Mouse (Mus musculus) left cerebral cortex, postnatal 25 days (tissue): ENCODE measurements around the gene Efnb3. TPM values are rescaled to one million over a fixed set of nuclear protein-coding genes. Genes with fewer than 3 reads are reported as not detected.
A peak's percentile ranks its signal among the peaks of the same experiment; 100 is the strongest.

Experiments used
- DNase-seq, 2 experiments: peaks; one replicate each; pipeline ENCODE4 v3.0.0; 2022; ENCODE audit warnings: low spot score in 2 of 2, mixed read lengths in 1 of 2
- intact Hi-C: fragments of 180-260 bp; cut with DNase I; formaldehyde crosslinking; loops from one replicate; pipeline ENCODE4 v1.15.1; 2025
- microRNA-seq, 2 experiments: library from miRNA; unstranded; fragments of <30 nt; microRNA quantifications; one replicate each; pipeline ENCODE4 v1.2.0; 2022
- total RNA-seq, 2 experiments: library from RNA; stranded (reverse); gene quantifications; 2 replicates each; pipeline ENCODE4 v1.2.3; 2021

The Efnb3 gene
- total RNA-seq, 2 experiments from 2014 or later, result 57.5 to 60.4 TPM

GRCm38 (mm10) chr11:69527098-69528030 lies 32.6 kb downstream of the Efnb3 start:
- DNase-seq, result peak in 1 of 2 experiments; percentile 45
- intact Hi-C loops, result no loop called here

DNA sequence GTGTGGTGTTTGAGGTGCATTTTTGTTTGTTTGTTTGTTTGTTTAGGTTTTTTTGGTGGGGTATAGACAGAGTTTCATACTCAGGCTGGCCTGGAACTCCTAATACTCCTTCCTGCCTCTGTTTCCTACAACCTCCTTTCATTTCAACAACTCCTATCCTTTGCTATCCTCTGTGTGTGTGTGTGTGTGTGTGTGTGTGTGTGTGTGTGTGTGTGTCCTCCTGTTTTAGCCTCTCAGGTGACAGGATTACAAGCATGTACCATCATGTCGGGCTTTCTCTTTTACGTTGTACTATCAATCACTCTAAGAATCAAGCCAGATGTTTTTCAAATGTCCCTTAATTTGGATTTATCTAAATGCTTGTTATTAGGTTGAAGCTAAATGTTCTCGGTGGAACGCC lies 33.4 kb downstream of the Efnb3 start:
- intact Hi-C loops, result no loop called here
- no peak for DNase-seq

DNA sequence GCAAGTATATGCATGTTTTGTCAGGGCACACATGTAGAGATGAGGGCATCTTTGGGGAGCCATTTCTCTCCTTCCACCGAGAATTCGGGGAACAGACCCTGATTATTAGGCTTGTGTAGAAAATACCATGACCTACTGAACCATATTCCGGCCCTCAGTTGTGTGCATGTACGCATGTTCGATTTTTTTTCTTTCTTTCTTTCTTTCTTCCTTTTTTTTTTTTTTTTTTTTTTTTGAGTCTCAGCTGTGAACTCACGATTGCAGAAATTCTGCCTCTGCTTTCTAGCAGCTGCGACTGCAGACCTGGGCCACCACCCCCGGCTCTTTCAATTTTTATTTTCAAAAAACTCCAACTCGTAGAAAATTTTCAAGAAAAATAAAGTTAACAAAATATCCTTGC lies 34.3 kb downstream of the Efnb3 start:
- intact Hi-C loops, result no loop called here
- DNase-seq, result no peak

DNA sequence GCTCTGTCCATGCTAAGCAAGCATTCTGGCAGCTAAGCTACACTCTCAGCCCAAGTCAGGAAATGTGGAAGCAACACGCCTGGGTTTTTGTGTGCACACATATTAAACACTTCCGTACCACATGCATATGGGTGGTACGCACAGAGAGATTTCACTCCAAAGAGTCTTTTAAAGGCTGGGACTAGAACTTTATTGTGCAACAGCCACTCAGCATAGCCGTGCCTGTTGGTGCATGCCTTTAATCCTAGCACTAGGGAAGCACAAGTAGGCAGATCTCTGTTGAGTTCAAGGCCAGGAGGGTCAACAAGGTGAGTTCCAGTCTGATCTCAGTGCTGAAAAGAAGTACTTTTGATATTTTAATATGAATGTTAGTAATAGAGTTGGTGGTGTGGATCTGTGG lies 36.4 kb downstream of the Efnb3 start:
- intact Hi-C loops, result no loop called here
- no peak for DNase-seq

DNA sequence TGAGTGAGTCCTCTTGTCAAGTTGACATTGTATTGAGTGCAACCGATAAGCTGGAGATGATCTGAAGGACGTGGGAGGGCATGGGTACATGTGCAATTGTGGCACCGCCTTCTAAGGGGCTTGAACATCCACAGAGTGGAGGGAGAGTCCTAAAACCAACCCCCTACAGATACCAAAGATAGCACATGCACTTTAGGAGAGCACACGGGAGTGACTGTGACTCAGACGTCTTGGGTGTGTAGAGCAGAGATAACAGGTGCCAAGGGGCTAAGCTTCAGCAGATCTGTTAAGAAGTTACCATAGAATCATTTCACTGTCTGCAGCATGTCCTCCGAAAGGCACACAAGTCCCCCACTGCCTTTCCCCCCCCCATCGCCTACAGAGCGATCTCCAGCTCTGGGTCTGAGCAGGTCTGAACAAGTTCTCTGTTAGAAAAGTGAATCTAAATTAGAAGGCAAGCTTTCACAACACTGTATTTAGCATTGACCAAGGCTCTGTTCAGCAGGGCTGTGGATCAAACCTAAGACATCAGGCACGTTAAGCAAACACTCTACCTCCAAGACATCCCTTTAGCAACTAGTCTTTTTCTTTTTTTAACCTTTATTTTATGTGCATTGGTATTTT lies 38.4 kb downstream of the Efnb3 start:
- DNase-seq, result peak in 1 of 2 experiments; percentile 24
- intact Hi-C loops, result no loop called here

DNA sequence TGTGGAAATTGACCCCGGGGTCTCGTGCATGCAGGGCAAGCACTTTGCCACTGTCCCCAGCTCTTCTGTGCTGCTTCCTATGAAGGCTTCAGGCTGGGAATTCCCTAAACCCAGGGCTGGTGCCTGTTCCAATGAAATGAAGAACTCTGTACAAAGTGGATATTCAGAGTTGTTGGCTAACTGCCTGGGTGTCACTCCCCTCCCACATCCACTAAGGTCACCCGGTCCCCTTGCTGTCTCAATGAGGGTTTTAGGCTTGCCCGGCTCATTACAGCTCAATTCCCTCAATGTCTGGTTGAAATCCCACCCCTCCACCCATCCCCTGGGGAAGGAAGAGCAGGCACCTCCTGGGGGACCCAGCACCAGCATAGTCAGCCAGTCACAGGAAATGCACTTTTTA lies 40.0 kb downstream of the Efnb3 start:
- intact Hi-C loops, result no loop called here
- DNase-seq, result no peak

GRCm38 (mm10) chr11:69516661-69517060 lies 43.3 kb downstream of the Efnb3 start:
- DNase-seq, result no peak
- intact Hi-C loops, result no loop called here

GRCm38 (mm10) chr11:69516151-69516640 lies 43.8 kb downstream of the Efnb3 start:
- intact Hi-C loops, result no loop called here
- no peak for DNase-seq

- intact Hi-C loops, result loop anchor here (1.0 to 5.0 kb wide), 4 partner anchors 113 to 322 kb away; no protein-coding TSS in a partner anchor
- DNase-seq, result peak; percentile 47 to 68
These were observed 46.2 kb downstream of the Efnb3 start for GRCm38 (mm10) chr11:69513840-69514239.

DNA sequence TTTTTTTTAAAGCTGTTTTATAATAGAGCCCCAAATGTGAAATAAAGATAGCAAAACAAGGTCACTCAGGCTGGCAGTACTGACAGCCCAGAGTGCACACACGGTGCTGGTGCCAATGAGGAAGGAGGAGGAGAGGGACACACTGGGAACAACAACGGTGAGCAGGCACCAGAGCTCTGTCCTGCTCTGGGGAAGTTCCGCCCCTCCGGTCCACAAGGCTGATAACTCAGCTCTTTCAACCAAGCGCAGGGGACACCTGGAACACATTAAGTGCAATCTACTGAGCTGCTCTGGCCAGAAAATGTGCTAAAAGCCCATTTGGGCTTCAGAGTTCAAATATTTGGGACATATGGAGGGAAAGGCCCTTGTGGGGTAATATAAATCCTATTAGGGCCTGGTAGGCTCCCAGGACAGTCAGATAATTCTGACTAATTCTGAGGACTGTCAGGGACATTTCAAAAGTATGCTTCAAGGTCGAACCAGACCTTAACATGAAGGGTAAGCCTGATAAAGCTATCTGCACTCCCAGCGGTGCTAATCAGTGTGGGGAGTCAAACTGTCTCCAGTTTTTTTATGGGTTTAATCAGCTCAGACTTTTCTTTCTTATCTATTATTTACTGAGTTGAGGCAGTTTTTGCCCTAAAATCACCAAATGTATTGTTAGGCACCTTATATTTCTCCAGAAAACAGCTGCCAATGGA lies 49.1 kb downstream of the Efnb3 start:
- intact Hi-C loops, result loop anchor here (5.0 kb wide), 3 partner anchors 239 to 319 kb away; no protein-coding TSS in a partner anchor
- DNase-seq, result no peak

Small RNA genes within 50 kb of the gene (microRNA-seq; reads per million reads assigned to microRNA genes)
- 0 reads per million in 2 experiments for gene Gm27493

Other genes starting within 250 kb of the Efnb3 start
- 10 to 100 TPM; 14.2 to 18.3 TPM for gene Cntrob, start 236.4 kb downstream of the Efnb3 start, total RNA-seq
- 10 to 100 TPM; 59.0 to 60.5 TPM for gene Trappc1, start 236.2 kb downstream of the Efnb3 start, total RNA-seq
- gene Kcnab3, start 233.9 kb downstream of the Efnb3 start, total RNA-seq, result 10 to 100 TPM; 67.1 to 68.0 TPM
- 100 to 1,000 TPM; 141 to 143 TPM for gene Rnf227, start 219.7 kb downstream of the Efnb3 start, total RNA-seq
- gene Chd3, start 190.8 kb downstream of the Efnb3 start, total RNA-seq, result 100 to 1,000 TPM; 449 to 474 TPM
- 100 to 1,000 TPM; 105 to 109 TPM for gene Naa38, start 164.7 kb downstream of the Efnb3 start, total RNA-seq
- gene Cyb5d1, start 164.6 kb downstream of the Efnb3 start, total RNA-seq, result 10 to 100 TPM; 35.9 to 41.3 TPM
- gene Tmem88, start 162.0 kb downstream of the Efnb3 start, total RNA-seq, result 1 to 10 TPM; 3.6 to 3.8 TPM
- gene Kdm6b, start 146.5 kb downstream of the Efnb3 start, total RNA-seq, result 10 to 100 TPM; 23.3 to 25.3 TPM
- gene Dnah2, start 11.1 kb downstream of the Efnb3 start, total RNA-seq, result 1 to 10 TPM; 3.0 to 3.6 TPM
- 10 to 100 TPM; 10.1 to 10.4 TPM for gene Wrap53, start 20.1 kb upstream of the Efnb3 start, total RNA-seq
- gene Trp53, start 20.2 kb upstream of the Efnb3 start, total RNA-seq, result 10 to 100 TPM; 18.7 to 21.1 TPM
- 100 to 1,000 TPM; 403 to 438 TPM for gene Atp1b2, start 45.7 kb upstream of the Efnb3 start, total RNA-seq
- gene Shbg, start 57.7 kb upstream of the Efnb3 start, total RNA-seq, result not detected
- gene Sat2, start 61.8 kb upstream of the Efnb3 start, total RNA-seq, result 1 to 10 TPM; 7.4 to 7.7 TPM
- 100 to 1,000 TPM; 122 to 133 TPM for gene Fxr2, start 72.8 kb upstream of the Efnb3 start, total RNA-seq
- gene Sox15, start 95.1 kb upstream of the Efnb3 start, total RNA-seq, result not detected
- 10 to 100 TPM; 59.1 to 59.7 TPM for gene Mpdu1, start 102.4 kb upstream of the Efnb3 start, total RNA-seq
- 10 to 100 TPM; 17.5 to 19.6 TPM for gene Cd68, start 105.9 kb upstream of the Efnb3 start, total RNA-seq
- gene Eif4a1, start 112.2 kb upstream of the Efnb3 start, total RNA-seq, result 100 to 1,000 TPM; 323 to 328 TPM
- 10 to 100 TPM; 94.3 to 97.5 TPM for gene Senp3, start 121.9 kb upstream of the Efnb3 start, total RNA-seq
- gene Tnfsf13, start 125.6 kb upstream of the Efnb3 start, total RNA-seq, result 1 to 10 TPM; 2.0 to 2.7 TPM
- gene Tnfsf12, start 135.6 kb upstream of the Efnb3 start, total RNA-seq, result 1 to 10 TPM; 8.6 to 8.9 TPM
- gene Tnfsfm13, start 135.9 kb upstream of the Efnb3 start, total RNA-seq, result 1 to 10 TPM; 1.9 to 2.2 TPM
- gene Polr2a, start 198.4 kb upstream of the Efnb3 start, total RNA-seq, result 10 to 100 TPM; 53.3 to 53.6 TPM
- not detected for gene Slc35g3, start 201.8 kb upstream of the Efnb3 start, total RNA-seq
- 100 to 1,000 TPM; 110 to 114 TPM for gene Zbtb4, start 205.7 kb upstream of the Efnb3 start, total RNA-seq
- gene Chrnb1, start 235.7 kb upstream of the Efnb3 start, total RNA-seq, result 1 to 10 TPM; 1.3 to 2.0 TPM
- gene Fgf11, start 241.7 kb upstream of the Efnb3 start, total RNA-seq, result 10 to 100 TPM; 14.9 to 17.2 TPM
- not detected for gene Tmem102, start 245.4 kb upstream of the Efnb3 start, total RNA-seq